Mouse (Mus musculus) C2C12 (cell line): ENCODE measurements around the gene Ulk2. TPM values are rescaled to one million over a fixed set of nuclear protein-coding genes. Genes with fewer than 3 reads are reported as not detected.

Source experiments
- H3K27me3 ChIP-seq: one replicate; pipeline ENCODE4 v1.6.1; 2011; ENCODE audit not compliant: control insufficient read depth, insufficient read depth, insufficient read length
- H3K36me3 ChIP-seq: one replicate; pipeline ENCODE4 v1.6.1; 2011; ENCODE audit not compliant: control insufficient read depth, insufficient read depth
- H3K4me3 ChIP-seq: one replicate; pipeline ENCODE4 v1.5.1; 2011; ENCODE audit warnings: mild to moderate bottlenecking, control low read depth; ENCODE audit not compliant: poor library complexity, insufficient read depth, severe bottlenecking
- H3K79me2 ChIP-seq: one replicate; pipeline ENCODE4 v1.6.1; 2011; ENCODE audit not compliant: control insufficient read depth, insufficient read depth
- H3K79me3 ChIP-seq: one replicate; pipeline ENCODE4 v1.6.1; 2011; ENCODE audit warnings: low read depth, control low read depth
- H3ac ChIP-seq: one replicate; pipeline ENCODE3; 2011; ENCODE audit warnings: low read depth; ENCODE audit not compliant: control insufficient read depth, insufficient read length
- CEBPB ChIP-seq: IDR thresholded peaks from one replicate; pipeline ENCODE4 v1.6.1; 2011; ENCODE audit warnings: low read depth, mild to moderate bottlenecking, control low read depth, moderate library complexity
- CTCF ChIP-seq: IDR thresholded peaks from one replicate; pipeline ENCODE4 v1.5.1; 2011; ENCODE audit not compliant: control insufficient read depth, insufficient read depth, insufficient read length
- FOSL1 ChIP-seq: IDR thresholded peaks from one replicate; pipeline ENCODE4 v1.8.0; 2011; ENCODE audit warnings: mild to moderate bottlenecking, low read length; ENCODE audit not compliant: poor library complexity, insufficient read depth, severe bottlenecking
- MAX ChIP-seq: IDR thresholded peaks from one replicate; pipeline ENCODE4 v1.6.1; 2011; ENCODE audit warnings: mild to moderate bottlenecking, control low read depth
- MYOD1 ChIP-seq: IDR thresholded peaks from one replicate; pipeline ENCODE4 v1.6.1; 2011; ENCODE audit warnings: low read depth; ENCODE audit not compliant: control insufficient read depth, insufficient read length
- MYOG ChIP-seq: IDR thresholded peaks from one replicate; pipeline ENCODE4 v1.6.1; 2011; ENCODE audit not compliant: control insufficient read depth, insufficient read length; ENCODE audit errors: extremely low read depth
- USF1 ChIP-seq: IDR thresholded peaks from one replicate; pipeline ENCODE4 v1.6.1; 2011; ENCODE audit warnings: low read depth, mild to moderate bottlenecking, control low read depth, moderate library complexity
- polyA plus RNA-seq: library from polyadenylated mRNA; unstranded; fragments of >200 nt; fragmentation: generic; extraction: Trizol; gene quantifications from one replicate; pipeline ENCODE4 v1.2.1, GENCODE M21; 2012; ENCODE audit warnings: missing spikeins

Gene Ulk2
- polyA plus RNA-seq, 1 experiment = 5.6 TPM

- H3K27me3 ChIP-seq = no peaks in the 10 kb centered on the region
- peaks cover 6% of the 10 kb centered on the region for H3K36me3 ChIP-seq
- peaks cover 10% of the 10 kb centered on the region for H3K79me3 ChIP-seq
- peak overlapping the region; percentile 12 for H3ac ChIP-seq
- H3K4me3 ChIP-seq = peak overlapping the region; percentile 52
- no peak for TF ChIP-seq FOSL1
- TF ChIP-seq MAX = no peak
- no peak for TF ChIP-seq MYOG
- TF ChIP-seq USF1 = peak; percentile 73
- no peak for TF ChIP-seq CEBPB
- TF ChIP-seq MYOD1 = no peak
- TF ChIP-seq CTCF = peak; percentile 1
- peaks cover 44% of the 10 kb centered on the region for H3K79me2 ChIP-seq
These were observed 94.4 kb downstream of the Ulk2 start for GRCm38 (mm10) chr11:61760518-61760917.

GRCm38 (mm10) chr11:61757151-61757550 is 97.7 kb downstream of the Ulk2 start:
- H3K4me3 ChIP-seq = no peak overlapping the region
- peaks cover 34% of the 10 kb centered on the region for H3K36me3 ChIP-seq

GRCm38 (mm10) chr11:61751612-61752011 is 103.3 kb downstream of the Ulk2 start:
- H3K27me3 ChIP-seq = no peaks in the 10 kb centered on the region
- no peaks in the 10 kb centered on the region for H3K79me2 ChIP-seq
- TF ChIP-seq USF1 = no peak
- no peak for TF ChIP-seq FOSL1
- no peak for TF ChIP-seq CTCF
- no peak for TF ChIP-seq MYOG
- no peak for TF ChIP-seq MYOD1
- TF ChIP-seq MAX = no peak
- no peak for TF ChIP-seq CEBPB
- H3ac ChIP-seq = no peak overlapping the region
- H3K79me3 ChIP-seq = no peaks in the 10 kb centered on the region
- H3K4me3 ChIP-seq = no peak overlapping the region
- H3K36me3 ChIP-seq = peaks cover 76% of the 10 kb centered on the region

More at GRCm38 (mm10) chr11:61757151-61757550, 97.7 kb downstream of the Ulk2 start:
- Histone ChIP-seq H3K79me3 (peaks cover 10% of the 10 kb centered on the region), H3K79me2 (peaks cover 44% of the 10 kb centered on the region), H3K27me3 (no peaks in the 10 kb centered on the region), H3ac (no peak overlapping the region)
- TF ChIP-seq USF1 (no peak), CEBPB (no peak), CTCF (no peak), FOSL1 (no peak), MYOG (no peak), MYOD1 (no peak), MAX (no peak)

GRCm38 (mm10) chr11:61747161-61747560 is 107.7 kb downstream of the Ulk2 start:
- H3K36me3 ChIP-seq = peaks cover 82% of the 10 kb centered on the region
- TF ChIP-seq MYOG = no peak
- TF ChIP-seq MAX = no peak
- TF ChIP-seq USF1 = no peak
- no peak for TF ChIP-seq MYOD1
- TF ChIP-seq CTCF = no peak
- no peak for TF ChIP-seq FOSL1
- TF ChIP-seq CEBPB = no peak

GRCm38 (mm10) chr11:61745781-61746180 is 109.1 kb downstream of the Ulk2 start:
- no peaks in the 10 kb centered on the region for H3K79me3 ChIP-seq
- no peak for TF ChIP-seq MAX
- TF ChIP-seq CEBPB = no peak
- no peak for TF ChIP-seq CTCF
- no peak for TF ChIP-seq MYOD1
- TF ChIP-seq FOSL1 = no peak
- no peak for TF ChIP-seq MYOG
- H3ac ChIP-seq = no peak overlapping the region
- H3K4me3 ChIP-seq = no peak overlapping the region
- H3K36me3 ChIP-seq = peaks cover 81% of the 10 kb centered on the region
- H3K27me3 ChIP-seq = no peaks in the 10 kb centered on the region
- no peaks in the 10 kb centered on the region for H3K79me2 ChIP-seq

More at GRCm38 (mm10) chr11:61747161-61747560, 107.7 kb downstream of the Ulk2 start:
- Histone ChIP-seq H3K27me3 (no peaks in the 10 kb centered on the region), H3K79me2 (no peaks in the 10 kb centered on the region), H3K79me3 (no peaks in the 10 kb centered on the region), H3K4me3 (no peak overlapping the region), H3ac (no peak overlapping the region)

GRCm38 (mm10) chr11:61744460-61744859 is 110.4 kb downstream of the Ulk2 start:
- H3K36me3 ChIP-seq = peaks cover 83% of the 10 kb centered on the region
- H3K27me3 ChIP-seq = no peaks in the 10 kb centered on the region
- no peaks in the 10 kb centered on the region for H3K79me3 ChIP-seq
- no peak overlapping the region for H3ac ChIP-seq
- no peaks in the 10 kb centered on the region for H3K79me2 ChIP-seq
- no peak for TF ChIP-seq USF1
- H3K4me3 ChIP-seq = no peak overlapping the region
